Mouse (Mus musculus): ENCODE results near the gene Fam131b. TPM values are rescaled to one million over a fixed set of nuclear protein-coding genes. Genes with fewer than 3 reads are reported as not detected.

The Fam131b gene
- polyA plus RNA-seq, 1 experiment, result 0.15 TPM

DNA sequence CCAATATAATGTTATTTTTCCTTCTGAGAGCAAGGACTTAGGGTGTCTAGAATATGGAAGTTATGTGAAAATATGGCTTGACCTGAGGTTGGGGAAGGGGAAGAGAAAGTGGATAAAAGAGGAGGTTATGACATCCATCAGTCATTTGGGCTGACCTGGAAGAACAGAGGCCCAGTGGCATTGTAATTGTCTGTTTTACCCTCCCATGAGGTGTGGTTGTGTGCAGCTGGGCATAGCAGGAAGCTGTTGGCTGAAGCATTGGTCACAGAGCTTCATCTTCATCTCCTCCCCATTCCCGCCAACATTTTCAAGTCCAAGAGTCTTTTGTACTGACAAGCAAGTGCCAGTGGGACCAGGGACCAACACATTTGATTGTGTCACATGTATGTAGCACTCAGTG lies 19.8 kb upstream of the Fam131b start:
- 28% methylated on average over 1 of the region's 1 CpGs for WGBS
- H3K4me3 ChIP-seq (ENCODE audit: extremely low read depth, insufficient read depth, insufficient read length), result no peak overlapping the region
- H3K27me3 ChIP-seq (ENCODE audit: control insufficient read depth, insufficient read depth, low read length), result no peaks in the 10 kb centered on the region
- H3K4me1 ChIP-seq (ENCODE audit: control insufficient read depth, insufficient read depth, insufficient read length), result peaks cover 15% of the 10 kb centered on the region; the same call in 1 of the 2 replicates
- no peak for TF ChIP-seq CTCF (IDR thresholded peaks at IDR 0.05; ENCODE audit: extremely low read depth, insufficient read depth, insufficient read length, insufficient replicate concordance)
- no peak for TF ChIP-seq POLR2A (IDR thresholded peaks at IDR 0.05; ENCODE audit: low read depth, low read length)
- no peaks in the 10 kb centered on the region for H3K36me3 ChIP-seq (ENCODE audit: control insufficient read depth, insufficient read depth, low read length)
- H3K27ac ChIP-seq (ENCODE audit: insufficient read depth, low read length), result peak overlapping the region; percentile 84
- no peak for DNase-seq (ENCODE audit: low read depth in 1 of 2, low spot score in 2 of 2)

- H3K4me3 ChIP-seq (ENCODE audit: extremely low read depth, insufficient read depth, insufficient read length), result no peak overlapping the region
- H3K27ac ChIP-seq (ENCODE audit: insufficient read depth, low read length), result peak overlapping the region; percentile 84
- H3K27me3 ChIP-seq (ENCODE audit: control insufficient read depth, insufficient read depth, low read length), result no peaks in the 10 kb centered on the region
- H3K36me3 ChIP-seq (ENCODE audit: control insufficient read depth, insufficient read depth, low read length), result no peaks in the 10 kb centered on the region
- WGBS, result 23% methylated on average over 9 of the region's 9 CpGs
- H3K4me1 ChIP-seq (ENCODE audit: control insufficient read depth, insufficient read depth, insufficient read length), result peaks cover 15% of the 10 kb centered on the region; the same call in 1 of the 2 replicates
- TF ChIP-seq CTCF (IDR thresholded peaks at IDR 0.05; ENCODE audit: extremely low read depth, insufficient read depth, insufficient read length, insufficient replicate concordance) (no peak), POLR2A (IDR thresholded peaks at IDR 0.05; ENCODE audit: low read depth, low read length) (no peak)
- DNase-seq (ENCODE audit: low read depth in 1 of 2, low spot score in 2 of 2), result peak; percentile 27 to 41
Observed at GRCm38 (mm10) chr6:42343361-42344120, 19.1 kb upstream of the Fam131b start.

DNA sequence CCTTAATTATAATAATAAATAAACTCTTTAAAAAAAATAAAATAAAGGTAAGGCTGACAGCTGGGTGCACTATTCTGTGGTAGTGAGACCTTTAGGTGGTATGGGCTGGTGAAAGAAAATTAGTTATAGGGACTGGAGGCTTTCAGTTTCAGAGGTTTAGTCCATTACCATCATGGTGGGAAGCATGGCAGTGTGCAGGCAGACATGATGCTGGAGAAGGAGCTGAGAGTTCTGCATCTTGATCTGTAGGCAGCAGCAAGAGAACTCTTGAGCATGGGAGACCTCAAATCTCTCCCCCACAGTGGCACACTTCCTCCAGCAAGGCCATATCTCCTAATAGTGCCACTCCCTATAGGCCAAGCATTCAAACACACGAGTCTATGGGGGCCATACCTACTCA lies 17.7 kb upstream of the Fam131b start:
- peaks cover 15% of the 10 kb centered on the region; the same call in 1 of the 2 replicates for H3K4me1 ChIP-seq (ENCODE audit: control insufficient read depth, insufficient read depth, insufficient read length)
- no peak overlapping the region for H3K27ac ChIP-seq (ENCODE audit: insufficient read depth, low read length)
- 52% methylated on average over 1 of the region's 1 CpGs for WGBS

GRCm38 (mm10) chr6:42339981-42340380 lies 15.5 kb upstream of the Fam131b start:
- Histone ChIP-seq H3K36me3 (ENCODE audit: control insufficient read depth, insufficient read depth, low read length) (no peaks in the 10 kb centered on the region), H3K27ac (ENCODE audit: insufficient read depth, low read length) (no peak overlapping the region), H3K27me3 (ENCODE audit: control insufficient read depth, insufficient read depth, low read length) (no peaks in the 10 kb centered on the region), H3K4me3 (ENCODE audit: extremely low read depth, insufficient read depth, insufficient read length) (no peak overlapping the region), H3K4me1 (ENCODE audit: control insufficient read depth, insufficient read depth, insufficient read length) (peaks cover 15% of the 10 kb centered on the region; the same call in 1 of the 2 replicates)
- WGBS, result 82% methylated on average over 5 of the region's 5 CpGs
- no peak for DNase-seq (ENCODE audit: low read depth in 1 of 2, low spot score in 2 of 2)
- TF ChIP-seq POLR2A (IDR thresholded peaks at IDR 0.05; ENCODE audit: low read depth, low read length) (no peak), CTCF (IDR thresholded peaks at IDR 0.05; ENCODE audit: extremely low read depth, insufficient read depth, insufficient read length, insufficient replicate concordance) (no peak)

More for the DNA sequence above, 17.7 kb upstream of the Fam131b start:
- H3K36me3 ChIP-seq (ENCODE audit: control insufficient read depth, insufficient read depth, low read length), result no peaks in the 10 kb centered on the region
- TF ChIP-seq POLR2A (IDR thresholded peaks at IDR 0.05; ENCODE audit: low read depth, low read length), result no peak
- no peak for TF ChIP-seq CTCF (IDR thresholded peaks at IDR 0.05; ENCODE audit: extremely low read depth, insufficient read depth, insufficient read length, insufficient replicate concordance)
- DNase-seq (ENCODE audit: low read depth in 1 of 2, low spot score in 2 of 2), result no peak
- H3K4me3 ChIP-seq (ENCODE audit: extremely low read depth, insufficient read depth, insufficient read length), result no peak overlapping the region
- no peaks in the 10 kb centered on the region for H3K27me3 ChIP-seq (ENCODE audit: control insufficient read depth, insufficient read depth, low read length)

GRCm38 (mm10) chr6:42339189-42339588 lies 14.7 kb upstream of the Fam131b start:
- Histone ChIP-seq H3K27ac (ENCODE audit: insufficient read depth, low read length) (no peak overlapping the region), H3K27me3 (ENCODE audit: control insufficient read depth, insufficient read depth, low read length) (no peaks in the 10 kb centered on the region), H3K4me1 (ENCODE audit: control insufficient read depth, insufficient read depth, insufficient read length) (peaks cover 10% of the 10 kb centered on the region; the same call in 1 of the 2 replicates), H3K4me3 (ENCODE audit: extremely low read depth, insufficient read depth, insufficient read length) (no peak overlapping the region), H3K36me3 (ENCODE audit: control insufficient read depth, insufficient read depth, low read length) (no peaks in the 10 kb centered on the region)
- 80% methylated on average over 2 of the region's 2 CpGs for WGBS
- TF ChIP-seq CTCF (IDR thresholded peaks at IDR 0.05; ENCODE audit: extremely low read depth, insufficient read depth, insufficient read length, insufficient replicate concordance) (no peak), POLR2A (IDR thresholded peaks at IDR 0.05; ENCODE audit: low read depth, low read length) (no peak)
- no peak for DNase-seq (ENCODE audit: low read depth in 1 of 2, low spot score in 2 of 2)

DNA sequence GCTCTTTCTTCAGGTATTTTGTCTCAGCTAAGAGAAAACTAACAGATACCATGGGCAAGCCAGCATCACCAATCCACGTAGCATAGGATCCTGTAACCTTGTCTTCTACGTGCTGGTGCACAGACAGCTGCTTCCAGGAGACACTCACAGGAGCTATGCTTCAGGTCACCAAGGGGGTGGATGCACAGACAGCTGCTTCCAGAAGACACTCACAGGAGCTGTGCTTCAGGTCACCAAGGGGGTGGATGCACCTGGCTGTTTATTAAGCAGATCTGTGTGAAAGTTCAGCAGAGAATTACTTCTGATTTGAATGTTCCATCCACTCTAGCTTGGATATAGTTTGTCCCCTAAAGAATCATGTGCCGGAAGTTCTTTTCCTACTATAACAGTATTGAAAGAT lies 6.5 kb upstream of the Fam131b start:
- Histone ChIP-seq H3K4me1 (ENCODE audit: control insufficient read depth, insufficient read depth, insufficient read length) (no peaks in the 10 kb centered on the region), H3K27me3 (ENCODE audit: control insufficient read depth, insufficient read depth, low read length) (no peaks in the 10 kb centered on the region), H3K27ac (ENCODE audit: insufficient read depth, low read length) (no peak overlapping the region), H3K36me3 (ENCODE audit: control insufficient read depth, insufficient read depth, low read length) (no peaks in the 10 kb centered on the region), H3K4me3 (ENCODE audit: extremely low read depth, insufficient read depth, insufficient read length) (no peak overlapping the region)
- no peak for DNase-seq (ENCODE audit: low read depth in 1 of 2, low spot score in 2 of 2)
- WGBS, result 79% methylated on average over 3 of the region's 3 CpGs
- TF ChIP-seq POLR2A (IDR thresholded peaks at IDR 0.05; ENCODE audit: low read depth, low read length) (no peak), CTCF (IDR thresholded peaks at IDR 0.05; ENCODE audit: extremely low read depth, insufficient read depth, insufficient read length, insufficient replicate concordance) (no peak)

DNA sequence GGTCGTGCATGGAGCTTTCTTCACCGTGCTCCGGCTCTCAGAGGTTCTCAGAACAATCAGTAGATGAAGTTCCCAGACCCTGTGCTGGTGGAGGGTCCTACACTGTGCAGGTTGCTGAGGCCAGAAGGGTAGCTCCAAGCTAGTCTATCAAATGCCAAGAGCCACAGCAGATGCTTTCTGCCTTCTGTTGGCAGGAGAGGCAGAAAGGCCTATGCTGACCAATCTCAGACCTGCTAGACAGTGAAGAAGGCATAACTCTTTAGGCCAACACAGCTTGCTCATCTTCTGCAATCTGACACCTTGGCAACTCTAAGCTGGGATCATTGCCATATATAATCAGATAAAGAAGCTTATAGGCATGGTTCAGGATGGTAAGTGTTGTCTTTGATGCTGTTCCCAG lies 5.8 kb upstream of the Fam131b start:
- H3K4me1 ChIP-seq (ENCODE audit: control insufficient read depth, insufficient read depth, insufficient read length), result no peaks in the 10 kb centered on the region
- no peaks in the 10 kb centered on the region for H3K27me3 ChIP-seq (ENCODE audit: control insufficient read depth, insufficient read depth, low read length)
- no peak for DNase-seq (ENCODE audit: low read depth in 1 of 2, low spot score in 2 of 2)
- WGBS, result 88% methylated on average over 3 of the region's 3 CpGs
- TF ChIP-seq CTCF (IDR thresholded peaks at IDR 0.05; ENCODE audit: extremely low read depth, insufficient read depth, insufficient read length, insufficient replicate concordance) (no peak), POLR2A (IDR thresholded peaks at IDR 0.05; ENCODE audit: low read depth, low read length) (no peak)
- no peaks in the 10 kb centered on the region for H3K36me3 ChIP-seq (ENCODE audit: control insufficient read depth, insufficient read depth, low read length)
- no peak overlapping the region for H3K4me3 ChIP-seq (ENCODE audit: extremely low read depth, insufficient read depth, insufficient read length)
- no peak overlapping the region for H3K27ac ChIP-seq (ENCODE audit: insufficient read depth, low read length)
